Mouse (Mus musculus): ENCODE data around the gene Sars2. TPM values are rescaled to one million over a fixed set of nuclear protein-coding genes. Genes with fewer than 3 reads are reported as not detected.
"Not testable (repeated sequence)": the region's sequence is repeated elsewhere in the genome, so short reads cannot be mapped to it uniquely, and the experiment has no call there.

Gene Sars2
- polyA plus RNA-seq (2015; fragmentation: Nextera tagmentation; extraction: Ambion mirVana): 22.4 and 22.9 TPM in 2 replicates

- ATAC-seq (ENCODE audit: insufficient read depth, low FRiP score): peak; percentile 97
- Histone ChIP-seq H3K27ac (ENCODE audit: low read length) (peak within 1 kb of the TSS; percentile 82), H3K36me3 (ENCODE audit: control insufficient read depth, insufficient read depth, low read length) (peaks cover 14% of the 10 kb centered on the region; the same call in 1 of the 2 replicates)
Observed at GRCm38 (mm10) chr7:28741709-28742438, at the start of gene Sars2, which contains the start of gene Mrps12. TSS of gene Sars2 (plus strand) at chr7:28741992. TSS of gene Mrps12 (minus strand) at chr7:28741820.

GRCm38 (mm10) chr7:28692545-28693320 is 49.1 kb upstream of the Sars2 start, which contains the start of gene Fbxo27:
TSS of gene Fbxo27 (plus strand) at chr7:28692849.
- Histone ChIP-seq H3K27me3 (ENCODE audit: control insufficient read depth, insufficient read depth, low read length) (0 out of 2 replicates have a peak, but pooled peaks cover 4% of the 10 kb centered on the region), H3K4me3 (replicated peaks; ENCODE audit: low read length) (peak within 1 kb of the TSS; percentile 50), H3K4me2 (ENCODE audit: low read depth, low read length) (peak within 1 kb of the TSS; percentile 74), H3K36me3 (ENCODE audit: control insufficient read depth, insufficient read depth, low read length) (no peaks in the 10 kb centered on the region), H3K9ac (ENCODE audit: low read length) (peak within 1 kb of the TSS; percentile 57), H3K4me1 (ENCODE audit: control insufficient read depth, insufficient read depth, low read length) (no peaks in the 10 kb centered on the region), H3K27ac (ENCODE audit: low read length) (no peak within 1 kb of the TSS), H3K9me3 (replicated peaks; ENCODE audit: control insufficient read depth, low read length) (no peaks in the 10 kb centered on the region)
- 39% methylated on average over 29 of the region's 30 CpGs for WGBS
- no peak for ATAC-seq (ENCODE audit: insufficient read depth, low FRiP score)

More at GRCm38 (mm10) chr7:28741709-28742438, at the start of gene Sars2, which contains the start of gene Mrps12:
- Histone ChIP-seq H3K9ac (ENCODE audit: low read length) (peak within 1 kb of the TSS; percentile 86), H3K27me3 (ENCODE audit: control insufficient read depth, insufficient read depth, low read length) (no peaks in the 10 kb centered on the region), H3K4me3 (replicated peaks; ENCODE audit: low read length) (peak within 1 kb of the TSS; percentile 75), H3K4me1 (ENCODE audit: control insufficient read depth, insufficient read depth, low read length) (peaks cover 7% of the 10 kb centered on the region; the same call in 1 of the 2 replicates), H3K9me3 (replicated peaks; ENCODE audit: control insufficient read depth, low read length) (no peaks in the 10 kb centered on the region), H3K4me2 (ENCODE audit: low read depth, low read length) (peak within 1 kb of the TSS; percentile 79)
- 0% methylated on average over 39 of the region's 39 CpGs for WGBS

GRCm38 (mm10) chr7:28693321-28693966 is 48.3 kb upstream of the Sars2 start:
- WGBS: 1% methylated on average over 38 of the region's 38 CpGs
- Histone ChIP-seq H3K27me3 (ENCODE audit: control insufficient read depth, insufficient read depth, low read length) (0 out of 2 replicates have a peak, but pooled peaks cover 4% of the 10 kb centered on the region), H3K4me3 (replicated peaks; ENCODE audit: low read length) (peak overlapping the region; percentile 50), H3K4me1 (ENCODE audit: control insufficient read depth, insufficient read depth, low read length) (no peaks in the 10 kb centered on the region), H3K9me3 (replicated peaks; ENCODE audit: control insufficient read depth, low read length) (no peaks in the 10 kb centered on the region), H3K36me3 (ENCODE audit: control insufficient read depth, insufficient read depth, low read length) (no peaks in the 10 kb centered on the region), H3K9ac (ENCODE audit: low read length) (peak overlapping the region; percentile 57), H3K4me2 (ENCODE audit: low read depth, low read length) (peak overlapping the region; percentile 74), H3K27ac (ENCODE audit: low read length) (no peak overlapping the region)
- ATAC-seq (ENCODE audit: insufficient read depth, low FRiP score): peak; percentile 93

- Histone ChIP-seq H3K4me3 (replicated peaks; ENCODE audit: low read length) (no peak overlapping the region), H3K4me2 (ENCODE audit: low read depth, low read length) (peak overlapping the region; percentile 74; the same call in 1 of the 2 replicates), H3K9me3 (replicated peaks; ENCODE audit: control insufficient read depth, low read length) (no peaks in the 10 kb centered on the region), H3K27me3 (ENCODE audit: control insufficient read depth, insufficient read depth, low read length) (0 out of 2 replicates have a peak, but pooled peaks cover 4% of the 10 kb centered on the region), H3K4me1 (ENCODE audit: control insufficient read depth, insufficient read depth, low read length) (no peaks in the 10 kb centered on the region), H3K36me3 (ENCODE audit: control insufficient read depth, insufficient read depth, low read length) (no peaks in the 10 kb centered on the region), H3K27ac (ENCODE audit: low read length) (peak overlapping the region; percentile 38; the same call in 1 of the 2 replicates), H3K9ac (ENCODE audit: low read length) (no peak overlapping the region)
- ATAC-seq (ENCODE audit: insufficient read depth, low FRiP score): no peak
- WGBS: 7% methylated on average over 14 of the region's 14 CpGs
Observed at GRCm38 (mm10) chr7:28694423-28694822, 47.4 kb upstream of the Sars2 start.

GRCm38 (mm10) chr7:28694966-28695511 is 46.8 kb upstream of the Sars2 start:
- WGBS: 50% methylated on average over 8 of the region's 8 CpGs
- no peak for ATAC-seq (ENCODE audit: insufficient read depth, low FRiP score)

GRCm38 (mm10) chr7:28697277-28697676 is 44.5 kb upstream of the Sars2 start:
- Histone ChIP-seq H3K36me3 (ENCODE audit: control insufficient read depth, insufficient read depth, low read length) (no peaks in the 10 kb centered on the region), H3K4me3 (replicated peaks; ENCODE audit: low read length) (no peak overlapping the region), H3K9me3 (replicated peaks; ENCODE audit: control insufficient read depth, low read length) (peaks cover 5% of the 10 kb centered on the region; the same call in 1 of the 2 replicates), H3K27me3 (ENCODE audit: control insufficient read depth, insufficient read depth, low read length) (0 out of 2 replicates have a peak, but pooled peaks cover 4% of the 10 kb centered on the region), H3K4me1 (ENCODE audit: control insufficient read depth, insufficient read depth, low read length) (no peaks in the 10 kb centered on the region), H3K4me2 (ENCODE audit: low read depth, low read length) (no peak overlapping the region), H3K27ac (ENCODE audit: low read length) (no peak overlapping the region), H3K9ac (ENCODE audit: low read length) (no peak overlapping the region)
- ATAC-seq (ENCODE audit: insufficient read depth, low FRiP score): no peak
- WGBS: 77% methylated on average over 11 of the region's 11 CpGs

More at GRCm38 (mm10) chr7:28694966-28695511, 46.8 kb upstream of the Sars2 start:
- Histone ChIP-seq H3K9ac (ENCODE audit: low read length) (no peak overlapping the region), H3K4me3 (replicated peaks; ENCODE audit: low read length) (no peak overlapping the region), H3K27me3 (ENCODE audit: control insufficient read depth, insufficient read depth, low read length) (0 out of 2 replicates have a peak, but pooled peaks cover 4% of the 10 kb centered on the region), H3K4me2 (ENCODE audit: low read depth, low read length) (no peak overlapping the region), H3K9me3 (replicated peaks; ENCODE audit: control insufficient read depth, low read length) (no peaks in the 10 kb centered on the region), H3K36me3 (ENCODE audit: control insufficient read depth, insufficient read depth, low read length) (no peaks in the 10 kb centered on the region), H3K27ac (ENCODE audit: low read length) (no peak overlapping the region), H3K4me1 (ENCODE audit: control insufficient read depth, insufficient read depth, low read length) (no peaks in the 10 kb centered on the region)

GRCm38 (mm10) chr7:28700269-28700668 is 41.5 kb upstream of the Sars2 start:
- no peaks in the 10 kb centered on the region for H3K36me3 ChIP-seq (ENCODE audit: control insufficient read depth, insufficient read depth, low read length)
- H3K4me2 ChIP-seq (ENCODE audit: low read depth, low read length): no peak overlapping the region
- no peak for ATAC-seq (ENCODE audit: insufficient read depth, low FRiP score)
- WGBS: 97% methylated on average over 4 of the region's 4 CpGs
- no peak overlapping the region for H3K4me3 ChIP-seq (replicated peaks; ENCODE audit: low read length)
- H3K27me3 ChIP-seq (ENCODE audit: control insufficient read depth, insufficient read depth, low read length): no peaks in the 10 kb centered on the region
- no peaks in the 10 kb centered on the region for H3K4me1 ChIP-seq (ENCODE audit: control insufficient read depth, insufficient read depth, low read length)
- H3K9me3 ChIP-seq (replicated peaks; ENCODE audit: control insufficient read depth, low read length): peaks cover 5% of the 10 kb centered on the region; the same call in 1 of the 2 replicates
- H3K9ac ChIP-seq (ENCODE audit: low read length): no peak overlapping the region
- no peak overlapping the region for H3K27ac ChIP-seq (ENCODE audit: low read length)

- not testable (repeated sequence) for H3K27ac ChIP-seq (ENCODE audit: low read length); H3K9me3 ChIP-seq (replicated peaks; ENCODE audit: control insufficient read depth, low read length); H3K36me3 ChIP-seq (ENCODE audit: control insufficient read depth, insufficient read depth, low read length); H3K9ac ChIP-seq (ENCODE audit: low read length); H3K4me3 ChIP-seq (replicated peaks; ENCODE audit: low read length); H3K4me2 ChIP-seq (ENCODE audit: low read depth, low read length); H3K27me3 ChIP-seq (ENCODE audit: control insufficient read depth, insufficient read depth, low read length); ATAC-seq (ENCODE audit: insufficient read depth, low FRiP score); H3K4me1 ChIP-seq (ENCODE audit: control insufficient read depth, insufficient read depth, low read length)
- WGBS: 97% methylated on average over 12 of the region's 12 CpGs
Observed at GRCm38 (mm10) chr7:28701306-28701705, 40.5 kb upstream of the Sars2 start.
